Mouse (Mus musculus) embryonic facial prominence, embryonic 11.5 days (tissue): ENCODE results near the gene Olfr139. TPM values are rescaled to one million over a fixed set of nuclear protein-coding genes. Genes with fewer than 3 reads are reported as not detected.

ENCODE experiments used
- ATAC-seq: fragments of 200-750 bp; cut with Nextera tagmentation; replicated peaks from 2 replicates; pipeline ENCODE4 v1.8.0; 2017; ENCODE audit warnings: low read depth; ENCODE audit not compliant: insufficient number of reproducible peaks, low FRiP score, low TSS enrichment
- DNase-seq: peaks from one replicate; pipeline ENCODE4 v3.0.0-alpha.2; 2015; ENCODE audit warnings: low spot score
- H3K27ac ChIP-seq: fragments of 300-500 bp; sonication (generic); replicated peaks from 2 replicates; pipeline ENCODE4 v1.5.1; 2014; ENCODE audit warnings: mild to moderate bottlenecking, low read depth, low read length, control low read depth
- H3K27me3 ChIP-seq: fragments of 300-500 bp; sonication (generic); 2 replicates; pipeline ENCODE4 v1.6.1; 2014; ENCODE audit warnings: mild to moderate bottlenecking, low read length, moderate library complexity, mixed read lengths; ENCODE audit not compliant: control insufficient read depth, insufficient read depth
- H3K36me3 ChIP-seq: fragments of 300-500 bp; sonication (generic); replicated peaks from 2 replicates; pipeline ENCODE4 v1.6.1; 2014; ENCODE audit warnings: low read depth, mild to moderate bottlenecking, low read length, moderate library complexity, mixed read lengths; ENCODE audit not compliant: control insufficient read depth, insufficient read depth
- H3K4me1 ChIP-seq: fragments of 300-500 bp; sonication (generic); 2 replicates; pipeline ENCODE4 v1.6.1; 2014; ENCODE audit warnings: low read length, mixed read lengths; ENCODE audit not compliant: control insufficient read depth, insufficient read depth
- H3K4me2 ChIP-seq: fragments of 300-500 bp; sonication (generic); 2 replicates; pipeline ENCODE4 v1.6.1; 2014; ENCODE audit warnings: low read depth, mild to moderate bottlenecking, control low read depth, low read length, moderate library complexity
- H3K4me3 ChIP-seq: fragments of 300-500 bp; sonication (generic); 2 replicates; pipeline ENCODE4 v1.5.1; 2014; ENCODE audit warnings: low read depth, low read length, control low read depth
- H3K9ac ChIP-seq: fragments of 300-500 bp; sonication (generic); replicated peaks from 2 replicates; pipeline ENCODE4 v1.6.1; 2014; ENCODE audit warnings: mild to moderate bottlenecking, control low read depth, low read length
- H3K9me3 ChIP-seq: fragments of 300-500 bp; sonication (generic); replicated peaks from 2 replicates; pipeline ENCODE4 v1.6.1; 2016; ENCODE audit warnings: mild to moderate bottlenecking, low read length, inconsistent platforms, mixed read lengths; ENCODE audit not compliant: control insufficient read depth
- WGBS: fragments of 180-500 bp; shearing (Covaris S2); extraction: QIAGEN DNeasy Blood & Tissue Kit; methylation state at CpG from one replicate; pipeline ENCODE4 v1.1.7; 2014; 5-methylcytosine and 5-hydroxymethylcytosine counted together
- polyA plus RNA-seq: library from polyadenylated mRNA; unstranded; fragments of >200 nt; fragmentation: Nextera tagmentation; extraction: Ambion mirVana; gene quantifications from 2 replicates; pipeline ENCODE4 v1.2.1, GENCODE M21; 2014

Gene Olfr139
- polyA plus RNA-seq, result not detected in 2 replicates

DNA sequence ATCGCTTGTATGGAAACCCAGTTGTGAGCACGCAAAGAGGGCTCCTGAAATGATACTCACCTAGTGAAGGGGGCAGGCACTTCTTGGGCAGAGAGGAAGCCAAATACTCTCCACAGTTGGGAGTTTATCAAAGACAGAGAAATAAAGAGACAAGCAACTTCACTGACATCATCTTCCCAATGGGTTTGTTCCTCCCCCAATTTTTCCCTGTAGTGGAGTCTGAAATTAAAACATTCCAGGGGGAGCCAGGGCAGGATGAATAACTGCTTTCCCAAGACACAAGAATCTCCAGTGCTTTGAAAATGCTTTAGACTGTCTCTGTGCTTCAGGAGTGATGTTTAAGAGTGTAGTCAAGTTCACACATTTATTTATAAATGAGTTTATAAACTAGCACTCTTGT, at the start of gene Olfr139, which contains the start of gene Olfr399:
Gene Olfr139, minus strand, starts transcription at position 101 of the 400 bp plus-strand sequence.
Gene Olfr399, minus strand, starts transcription at position 165 of the 400 bp plus-strand sequence.
- no peak for DNase-seq
- no peak within 1 kb of the TSS for H3K27ac ChIP-seq
- no peak for ATAC-seq
- H3K9ac ChIP-seq, result no peak within 1 kb of the TSS
- H3K4me2 ChIP-seq, result no peak within 1 kb of the TSS
- H3K36me3 ChIP-seq, result no peaks in the 10 kb centered on the region
- WGBS, result 74% methylated on average over 2 of the region's 2 CpGs
- H3K4me3 ChIP-seq, result no peak within 1 kb of the TSS
- H3K27me3 ChIP-seq, result no peaks in the 10 kb centered on the region
- no peaks in the 10 kb centered on the region for H3K9me3 ChIP-seq
- no peaks in the 10 kb centered on the region for H3K4me1 ChIP-seq

DNA sequence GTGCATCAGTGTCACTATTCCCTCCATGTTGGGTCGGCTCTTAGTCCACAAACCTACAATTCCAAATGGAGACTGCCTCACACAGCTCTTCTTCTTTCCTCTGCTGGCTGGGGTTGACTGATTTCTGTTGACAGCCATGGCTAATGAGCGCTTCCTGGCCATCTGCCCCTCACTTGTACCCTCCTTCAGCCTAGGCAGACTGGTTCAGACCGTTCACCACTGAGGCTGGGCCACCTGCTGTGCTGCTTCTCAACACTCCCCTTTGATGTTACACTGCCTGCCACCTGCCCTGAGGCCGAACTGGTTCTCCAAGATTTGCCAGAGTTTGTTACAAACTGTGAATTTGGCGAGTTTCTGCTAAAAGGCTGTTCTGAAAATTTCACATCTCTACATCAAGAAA, 48.7 kb upstream of the Olfr139 start:
- Histone ChIP-seq H3K4me1 (no peaks in the 10 kb centered on the region), H3K36me3 (no peaks in the 10 kb centered on the region), H3K27ac (no peak overlapping the region), H3K27me3 (no peaks in the 10 kb centered on the region), H3K9me3 (no peaks in the 10 kb centered on the region), H3K4me3 (no peak overlapping the region), H3K9ac (no peak overlapping the region), H3K4me2 (no peak overlapping the region)
- no peak for DNase-seq
- no peak for ATAC-seq
- WGBS, result 30% methylated on average over 5 of the region's 5 CpGs

GRCm38 (mm10) chr11:74101507-74101906, 45.2 kb upstream of the Olfr139 start:
- 55% methylated on average over 2 of the region's 2 CpGs for WGBS

GRCm38 (mm10) chr11:74100724-74101123, 44.4 kb upstream of the Olfr139 start:
- Histone ChIP-seq H3K4me3 (no peak overlapping the region), H3K36me3 (no peaks in the 10 kb centered on the region), H3K9ac (no peak overlapping the region), H3K27me3 (no peaks in the 10 kb centered on the region), H3K4me2 (no peak overlapping the region), H3K27ac (no peak overlapping the region), H3K4me1 (no peaks in the 10 kb centered on the region), H3K9me3 (no peaks in the 10 kb centered on the region)
- no peak for DNase-seq
- WGBS, result 71% methylated on average over 2 of the region's 2 CpGs
- ATAC-seq, result no peak

More at GRCm38 (mm10) chr11:74101507-74101906, 45.2 kb upstream of the Olfr139 start:
- Histone ChIP-seq H3K9me3 (no peaks in the 10 kb centered on the region), H3K36me3 (no peaks in the 10 kb centered on the region), H3K4me1 (no peaks in the 10 kb centered on the region), H3K4me3 (no peak overlapping the region), H3K27ac (no peak overlapping the region), H3K27me3 (no peaks in the 10 kb centered on the region), H3K9ac (no peak overlapping the region), H3K4me2 (no peak overlapping the region)
- ATAC-seq (no peak), DNase-seq (no peak)

DNA sequence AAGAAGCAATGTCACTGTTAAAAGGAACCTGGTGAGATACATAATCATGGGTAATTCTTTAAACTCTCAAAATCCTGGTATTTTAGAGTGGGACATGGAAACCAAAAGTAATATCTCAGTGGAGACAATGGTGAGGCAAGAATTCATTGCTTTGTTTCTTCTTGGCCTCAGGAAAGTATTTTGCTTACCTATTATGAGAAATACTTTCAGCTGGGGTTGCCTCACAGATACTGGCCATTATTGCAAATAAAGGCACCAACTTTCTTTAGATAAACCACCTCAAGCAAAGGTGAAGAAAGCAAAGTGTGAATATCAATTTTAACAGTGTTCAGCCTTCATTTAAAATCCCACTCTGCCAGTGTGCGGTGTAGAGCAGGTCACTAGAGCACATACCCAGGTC, 13.3 kb upstream of the Olfr139 start, which contains the start of gene Zfp616:
Gene Zfp616, plus strand, starts transcription at position 301 of the 400 bp plus-strand sequence.
- 100% methylated on average over 1 of the region's 1 CpGs for WGBS
- H3K27ac ChIP-seq, result no peak within 1 kb of the TSS
- ATAC-seq, result no peak
- no peak within 1 kb of the TSS for H3K9ac ChIP-seq
- no peak within 1 kb of the TSS for H3K4me2 ChIP-seq
- no peaks in the 10 kb centered on the region for H3K4me1 ChIP-seq
- no peaks in the 10 kb centered on the region for H3K9me3 ChIP-seq
- no peak for DNase-seq
- no peaks in the 10 kb centered on the region for H3K36me3 ChIP-seq
- H3K27me3 ChIP-seq, result no peaks in the 10 kb centered on the region
- no peak within 1 kb of the TSS for H3K4me3 ChIP-seq

DNA sequence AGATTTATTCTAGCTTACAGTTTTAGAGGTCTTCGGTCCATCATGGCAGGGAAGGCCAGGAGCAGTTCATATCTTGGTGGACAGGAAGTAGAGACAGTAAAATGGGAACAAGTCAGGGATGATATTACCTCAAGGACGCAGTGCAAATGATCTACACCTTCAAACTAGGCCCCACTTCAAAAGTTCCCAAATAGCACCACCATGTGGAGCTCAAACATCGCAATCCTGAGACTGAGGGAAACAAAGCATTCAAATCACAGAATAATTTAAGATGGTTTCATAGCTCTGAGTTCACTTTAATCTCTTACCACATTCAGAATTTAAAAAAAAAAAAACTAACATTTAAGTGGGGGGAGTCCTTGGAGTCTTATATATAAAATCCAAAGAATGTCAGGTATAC, 5.0 kb downstream of the Olfr139 start:
- DNase-seq, result no peak
- Histone ChIP-seq H3K4me1 (no peaks in the 10 kb centered on the region), H3K9ac (no peak overlapping the region), H3K27ac (no peak overlapping the region), H3K4me3 (no peak overlapping the region), H3K4me2 (no peak overlapping the region), H3K9me3 (no peaks in the 10 kb centered on the region), H3K27me3 (no peaks in the 10 kb centered on the region), H3K36me3 (no peaks in the 10 kb centered on the region)
- WGBS, result 73% methylated on average over 3 of the region's 3 CpGs
- no peak for ATAC-seq

Other genes with a start within 250 kb of the Olfr139 start
- not detected in 2 replicates for gene Olfr392, start 239.5 kb downstream of the Olfr139 start, polyA plus RNA-seq
- gene Olfr393, start 205.1 kb downstream of the Olfr139 start, polyA plus RNA-seq, result not detected in 2 replicates
- not detected in 2 replicates for gene Olfr394, start 165.8 kb downstream of the Olfr139 start, polyA plus RNA-seq
- gene Olfr395, start 147.3 kb downstream of the Olfr139 start, polyA plus RNA-seq, result not detected in 2 replicates
- not detected in 2 replicates for gene Olfr23, start 119.9 kb downstream of the Olfr139 start, polyA plus RNA-seq
- gene Olfr397, start 95.7 kb downstream of the Olfr139 start, polyA plus RNA-seq, result not detected in 2 replicates
- gene Olfr398, start 66.1 kb downstream of the Olfr139 start, polyA plus RNA-seq, result not detected in 2 replicates
- gene Olfr399, start 64 bp upstream of the Olfr139 start, polyA plus RNA-seq, result not detected in 2 replicates
- gene Zfp616, start 13.4 kb upstream of the Olfr139 start, polyA plus RNA-seq, result not detected in 2 replicates
- not detected in 2 replicates for gene Olfr401, start 57.2 kb upstream of the Olfr139 start, polyA plus RNA-seq
- not detected in 2 replicates for gene Olfr402, start 97.0 kb upstream of the Olfr139 start, polyA plus RNA-seq
- not detected in 2 replicates for gene Olfr403, start 129.7 kb upstream of the Olfr139 start, polyA plus RNA-seq
- gene Olfr43, start 154.8 kb upstream of the Olfr139 start, polyA plus RNA-seq, result not detected in 2 replicates
- gene Olfr406, start 203.3 kb upstream of the Olfr139 start, polyA plus RNA-seq, result not detected in 2 replicates
- not detected in 2 replicates for gene Olfr59, start 227.2 kb upstream of the Olfr139 start, polyA plus RNA-seq